Mouse (Mus musculus): ENCODE results near the gene Ocel1.
A peak's percentile ranks its signal among the peaks of the same experiment; 100 is the strongest.

Gene Ocel1

DNA sequence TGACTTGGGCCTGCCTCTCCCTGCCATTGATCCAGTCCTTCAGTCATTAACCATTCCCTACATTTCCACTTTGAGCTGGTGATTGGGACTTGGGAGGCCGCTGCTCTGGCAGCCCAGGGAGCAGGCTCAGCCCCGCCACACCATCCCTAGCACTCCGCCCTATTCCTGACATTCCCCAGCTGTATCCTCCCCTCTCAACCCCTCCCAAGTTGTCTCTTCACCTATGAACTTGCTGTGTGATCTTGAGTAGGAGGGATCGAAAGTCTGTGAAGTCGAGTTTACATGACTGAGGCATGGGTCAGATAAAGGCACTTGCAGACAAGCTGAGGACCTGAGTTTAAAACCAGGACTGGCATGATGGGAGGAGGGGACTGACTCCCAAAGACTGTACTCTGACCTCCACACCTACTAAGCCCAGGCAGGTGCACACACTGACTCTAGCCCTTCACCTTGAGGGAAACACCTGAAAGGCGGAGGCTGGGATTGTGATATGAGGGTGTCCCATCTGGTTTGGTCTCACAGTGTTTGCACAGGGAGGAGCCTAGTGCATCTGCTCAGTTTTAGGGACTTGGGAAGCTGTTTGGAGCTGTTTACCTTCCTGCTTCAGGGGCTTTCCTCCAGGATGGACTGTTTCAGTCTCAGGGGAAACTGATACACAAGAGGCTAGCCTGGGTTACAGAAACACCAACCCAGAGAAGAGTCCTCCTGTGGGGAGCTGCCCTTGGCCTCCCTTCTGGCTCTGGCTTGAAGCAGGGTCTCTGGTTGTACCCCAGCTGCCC, 32.2 kb downstream of the Ocel1 start:
- no peak for DNase-seq (ENCODE audit: low read depth, low spot score)

- DNase-seq (ENCODE audit: low read depth, low spot score): no peak
Measured at GRCm38 (mm10) chr8:71404011-71404410, 32.9 kb downstream of the Ocel1 start.

DNA sequence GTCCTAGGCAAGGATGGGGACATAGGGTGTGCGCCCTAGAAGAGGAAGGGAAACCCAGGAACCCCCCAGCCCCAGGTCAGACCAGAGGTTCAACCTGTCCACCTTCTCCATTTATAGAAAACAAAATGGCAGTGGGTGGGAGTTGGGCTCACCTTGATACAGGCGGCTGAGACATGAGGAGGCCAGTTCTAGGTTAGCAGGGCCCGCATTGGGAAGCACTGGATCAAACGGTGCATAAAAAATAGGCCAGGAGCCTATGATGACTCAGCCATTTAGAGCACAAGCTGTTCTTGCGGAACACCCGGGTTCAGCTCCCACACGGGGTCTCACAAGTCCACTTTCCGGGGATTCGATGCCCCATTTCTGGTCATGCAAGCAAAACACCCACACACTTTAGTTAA, 33.9 kb downstream of the Ocel1 start:
- no peak for DNase-seq (ENCODE audit: low read depth, low spot score)

- peak; percentile 50 for DNase-seq (ENCODE audit: low read depth, low spot score)
Measured at GRCm38 (mm10) chr8:71405401-71406098, 34.5 kb downstream of the Ocel1 start, which contains the start of gene Ankle1. Gene Ankle1 (plus strand): TSS chr8:71406010.

GRCm38 (mm10) chr8:71406099-71407015, 35.3 kb downstream of the Ocel1 start:
- no peak for DNase-seq (ENCODE audit: low read depth, low spot score)

- DNase-seq (ENCODE audit: low read depth, low spot score): no peak
Measured at GRCm38 (mm10) chr8:71407441-71407840, 36.3 kb downstream of the Ocel1 start.

GRCm38 (mm10) chr8:71408231-71408630, 37.1 kb downstream of the Ocel1 start:
- DNase-seq (ENCODE audit: low read depth, low spot score): no peak

GRCm38 (mm10) chr8:71411535-71412273, 40.6 kb downstream of the Ocel1 start:
- no peak for DNase-seq (ENCODE audit: low read depth, low spot score)

GRCm38 (mm10) chr8:71422121-71422520, 51.0 kb downstream of the Ocel1 start:
- no peak for DNase-seq (ENCODE audit: low read depth, low spot score)

All from telencephalon, adult 2 months (tissue).